Mouse (Mus musculus) neural tube, embryonic 15.5 days (tissue): Measurements from ENCODE around the gene Necab3. TPM values are rescaled to one million over a fixed set of nuclear protein-coding genes. Genes with fewer than 3 reads are reported as not detected.

Experiments
- ATAC-seq: fragments of 200-750 bp; cut with Nextera tagmentation; 2 replicates; pipeline ENCODE4 v1.8.0; 2017; ENCODE audit warnings: mild to moderate bottlenecking, moderate TSS enrichment, moderate library complexity; ENCODE audit not compliant: low FRiP score
- H3K27ac ChIP-seq: fragments of 300-500 bp; sonication (generic); replicated peaks from 2 replicates; pipeline ENCODE4 v1.5.1; 2015; ENCODE audit warnings: mild to moderate bottlenecking, inconsistent platforms
- H3K27me3 ChIP-seq: fragments of 300-500 bp; sonication (generic); replicated peaks from 2 replicates; pipeline ENCODE4 v1.6.1; 2015; ENCODE audit warnings: inconsistent platforms
- H3K36me3 ChIP-seq: fragments of 300-500 bp; sonication (generic); 2 replicates; pipeline ENCODE4 v1.6.1; 2015; ENCODE audit warnings: inconsistent platforms
- H3K4me1 ChIP-seq: fragments of 300-500 bp; sonication (generic); 2 replicates; pipeline ENCODE4 v1.6.1; 2015; ENCODE audit warnings: inconsistent platforms
- H3K4me2 ChIP-seq: fragments of 300-500 bp; sonication (generic); 2 replicates; pipeline ENCODE4 v1.6.1; 2015; ENCODE audit warnings: inconsistent platforms, mild to moderate bottlenecking, moderate library complexity
- H3K4me3 ChIP-seq: fragments of 300-500 bp; sonication (generic); replicated peaks from 2 replicates; pipeline ENCODE4 v1.5.1; 2015; ENCODE audit warnings: mild to moderate bottlenecking, inconsistent platforms
- H3K9ac ChIP-seq: fragments of 300-500 bp; sonication (generic); replicated peaks from 2 replicates; pipeline ENCODE4 v1.6.1; 2015; ENCODE audit warnings: mild to moderate bottlenecking, inconsistent platforms
- H3K9me3 ChIP-seq: fragments of 300-500 bp; sonication (generic); replicated peaks from 2 replicates; pipeline ENCODE4 v1.6.1; 2016; ENCODE audit warnings: inconsistent platforms
- WGBS: fragments of 180-500 bp; shearing (Covaris S2); methylation state at CpG from one replicate; pipeline ENCODE4 v1.1.7; 2015; ENCODE audit warnings: mixed read lengths; 5-methylcytosine and 5-hydroxymethylcytosine counted together
- polyA plus RNA-seq: library from polyadenylated mRNA; unstranded; fragments of >200 nt; fragmentation: Nextera tagmentation; extraction: Ambion mirVana; gene quantifications from 2 replicates; pipeline ENCODE4 v1.2.1, GENCODE M21; 2015

Necab3 gene
- polyA plus RNA-seq, 1 experiment from 2014 or later = 19.6 TPM

DNA sequence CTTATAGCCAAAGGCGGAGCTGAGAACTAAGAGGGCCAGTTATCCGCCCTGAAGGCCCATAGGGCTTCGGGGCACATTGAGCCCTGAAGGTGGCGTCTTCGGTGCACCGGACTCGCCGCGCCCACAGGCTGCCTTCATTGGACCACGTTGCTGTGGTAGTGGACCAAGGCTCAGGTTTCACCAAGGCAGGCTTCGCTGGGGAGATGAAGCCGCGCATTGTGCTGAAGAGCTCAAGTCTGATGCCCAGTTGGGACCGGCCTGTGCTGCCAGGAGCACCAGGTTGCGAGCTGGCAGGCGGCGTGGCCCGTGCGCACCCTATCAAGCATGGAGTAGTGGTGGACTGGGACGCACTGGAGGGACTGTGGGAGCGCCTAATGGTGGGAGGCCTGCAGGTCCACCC lies 6.8 kb downstream of the Necab3 start:
- peaks cover 30% of the 10 kb centered on the region for H3K4me1 ChIP-seq
- no peak overlapping the region; the same call in 1 of the 2 replicates for H3K27ac ChIP-seq
- 43% methylated on average over 21 of the region's 21 CpGs for WGBS
- H3K4me2 ChIP-seq = peak overlapping the region; percentile 47
- peaks cover 13% of the 10 kb centered on the region for H3K27me3 ChIP-seq
- no peaks in the 10 kb centered on the region for H3K9me3 ChIP-seq
- H3K36me3 ChIP-seq = no peaks in the 10 kb centered on the region
- 0 out of 2 replicates have a peak overlapping the region, but pooled peaks have one; percentile 2 for H3K4me3 ChIP-seq
- ATAC-seq = peak; percentile 4; the same call in 1 of the 2 replicates
- H3K9ac ChIP-seq = 0 out of 2 replicates have a peak overlapping the region, but pooled peaks have one; percentile 18

DNA sequence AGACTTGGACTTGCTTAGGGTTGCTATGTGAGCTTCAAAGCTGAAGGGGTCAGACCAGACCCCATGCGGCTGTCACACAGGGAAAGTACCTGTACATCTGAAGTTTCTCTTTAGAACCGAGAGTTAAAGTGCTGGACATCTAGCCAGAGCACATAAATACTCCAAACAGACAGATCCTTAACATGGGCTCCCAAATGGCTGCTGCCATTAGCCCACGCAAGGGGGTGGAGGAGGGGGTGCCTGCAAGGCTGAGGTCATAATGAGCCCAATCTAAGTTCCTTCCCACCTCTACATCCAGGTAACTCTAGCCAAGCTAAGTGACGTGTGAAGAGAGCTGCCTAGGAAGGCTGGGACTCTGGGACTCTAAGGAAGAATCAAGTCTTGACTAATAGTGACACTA lies 7.2 kb downstream of the Necab3 start, which contains the start of gene Actl10:
Gene Actl10, plus strand, starts transcription at position 301 of the 400 bp plus-strand sequence.
- H3K36me3 ChIP-seq = no peaks in the 10 kb centered on the region
- 86% methylated on average over 4 of the region's 4 CpGs for WGBS
- peaks cover 29% of the 10 kb centered on the region for H3K4me1 ChIP-seq
- no peak for ATAC-seq
- 0 out of 2 replicates have a peak within 1 kb of the TSS, but pooled peaks have one; percentile 18 for H3K9ac ChIP-seq
- H3K4me3 ChIP-seq = 0 out of 2 replicates have a peak within 1 kb of the TSS, but pooled peaks have one; percentile 2
- peak within 1 kb of the TSS; percentile 47 for H3K4me2 ChIP-seq
- H3K9me3 ChIP-seq = no peaks in the 10 kb centered on the region
- H3K27ac ChIP-seq = no peak within 1 kb of the TSS; the same call in 1 of the 2 replicates
- peaks cover 13% of the 10 kb centered on the region for H3K27me3 ChIP-seq

DNA sequence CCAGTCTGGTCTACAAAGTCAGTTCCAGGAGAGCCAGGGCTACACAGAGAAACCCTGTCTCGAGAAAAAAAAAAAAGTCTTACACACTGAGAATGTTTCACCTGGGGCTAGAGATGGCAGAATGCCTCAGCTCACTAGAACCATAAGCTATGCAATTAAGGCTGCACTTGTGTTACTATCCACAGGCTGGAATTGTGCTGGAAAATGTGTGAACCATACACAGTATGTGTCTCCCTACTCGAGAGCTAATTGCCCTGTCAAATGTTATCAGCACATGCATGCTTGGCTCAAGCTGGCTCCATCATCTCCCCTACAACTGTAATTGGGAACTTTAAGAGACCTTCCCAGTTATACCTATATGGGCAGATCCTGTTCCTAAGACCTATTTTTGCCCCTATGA lies 7.8 kb downstream of the Necab3 start:
- no peak overlapping the region for H3K4me3 ChIP-seq
- H3K4me2 ChIP-seq = no peak overlapping the region
- H3K4me1 ChIP-seq = peaks cover 29% of the 10 kb centered on the region
- H3K9me3 ChIP-seq = no peaks in the 10 kb centered on the region
- WGBS = 66% methylated on average over 2 of the region's 2 CpGs
- no peak overlapping the region for H3K9ac ChIP-seq
- no peaks in the 10 kb centered on the region for H3K36me3 ChIP-seq
- H3K27ac ChIP-seq = no peak overlapping the region
- H3K27me3 ChIP-seq = peaks cover 13% of the 10 kb centered on the region
- no peak for ATAC-seq

DNA sequence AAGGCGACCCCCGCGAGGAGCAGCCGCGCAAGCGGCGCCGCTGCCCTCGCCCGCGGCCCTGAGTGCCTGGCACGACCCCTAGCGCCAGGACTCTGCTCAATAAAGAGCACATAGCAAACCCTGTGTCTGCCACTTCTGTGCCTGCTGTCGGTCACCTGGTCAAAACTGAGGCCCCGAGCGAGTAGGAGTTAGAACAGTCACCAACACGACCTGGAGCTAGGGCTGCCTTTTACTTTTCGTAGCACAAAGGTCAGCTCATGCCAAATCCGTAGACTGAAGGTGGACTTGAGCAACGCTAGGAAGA lies 8.9 kb downstream of the Necab3 start:
- Histone ChIP-seq H3K36me3 (no peaks in the 10 kb centered on the region), H3K9ac (peak overlapping the region; percentile 63), H3K4me2 (peak overlapping the region; percentile 96), H3K27me3 (peaks cover 13% of the 10 kb centered on the region), H3K27ac (no peak overlapping the region), H3K4me3 (peak overlapping the region; percentile 50), H3K4me1 (peaks cover 29% of the 10 kb centered on the region), H3K9me3 (no peaks in the 10 kb centered on the region)
- WGBS = 18% methylated on average over 20 of the region's 20 CpGs
- peak; percentile 21 for ATAC-seq

DNA sequence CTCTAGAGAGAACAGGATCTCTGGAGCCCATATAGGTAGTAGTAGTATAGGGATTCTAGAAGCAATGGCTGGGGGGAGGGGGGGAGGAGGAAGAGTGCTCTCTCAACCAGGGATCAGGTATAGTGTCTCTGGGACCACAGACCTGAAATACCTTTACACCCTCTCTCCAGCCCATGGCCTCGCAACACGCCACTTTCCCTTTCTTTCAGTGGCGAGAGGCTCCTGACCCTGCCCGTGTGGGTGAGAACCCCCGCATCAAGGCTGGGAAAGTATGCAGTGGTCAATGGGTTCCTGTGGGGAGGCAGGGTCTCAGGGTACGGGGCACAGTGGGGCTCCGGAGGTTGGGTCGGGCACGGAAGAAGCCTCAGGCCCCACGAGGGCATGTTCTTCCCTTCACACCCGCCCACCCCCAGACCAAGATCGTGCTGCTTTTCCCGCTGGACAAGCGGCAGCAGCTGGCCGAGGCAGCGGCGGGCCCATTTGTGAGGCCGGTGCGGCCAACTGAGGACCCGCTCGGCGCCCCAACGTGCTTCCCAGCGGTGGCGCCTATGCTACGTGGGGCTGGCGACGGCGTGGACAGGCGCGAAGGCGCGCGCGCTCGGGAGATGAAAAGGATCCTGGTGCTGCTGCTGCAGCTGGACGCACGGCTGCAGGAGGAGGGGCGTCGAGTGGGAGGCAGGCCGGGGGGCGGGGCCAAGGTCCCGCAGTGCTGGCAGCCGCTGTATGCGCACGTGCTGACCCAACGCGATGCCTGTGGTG lies 9.4 kb downstream of the Necab3 start:
- Histone ChIP-seq H3K4me1 (peaks cover 29% of the 10 kb centered on the region), H3K9me3 (no peaks in the 10 kb centered on the region), H3K27me3 (peaks cover 13% of the 10 kb centered on the region), H3K9ac (peak overlapping the region; percentile 63), H3K4me2 (peak overlapping the region; percentile 96), H3K27ac (no peak overlapping the region), H3K36me3 (no peaks in the 10 kb centered on the region), H3K4me3 (peak overlapping the region; percentile 50)
- ATAC-seq = peak; percentile 87
- WGBS = 4% methylated on average over 38 of the region's 48 CpGs

DNA sequence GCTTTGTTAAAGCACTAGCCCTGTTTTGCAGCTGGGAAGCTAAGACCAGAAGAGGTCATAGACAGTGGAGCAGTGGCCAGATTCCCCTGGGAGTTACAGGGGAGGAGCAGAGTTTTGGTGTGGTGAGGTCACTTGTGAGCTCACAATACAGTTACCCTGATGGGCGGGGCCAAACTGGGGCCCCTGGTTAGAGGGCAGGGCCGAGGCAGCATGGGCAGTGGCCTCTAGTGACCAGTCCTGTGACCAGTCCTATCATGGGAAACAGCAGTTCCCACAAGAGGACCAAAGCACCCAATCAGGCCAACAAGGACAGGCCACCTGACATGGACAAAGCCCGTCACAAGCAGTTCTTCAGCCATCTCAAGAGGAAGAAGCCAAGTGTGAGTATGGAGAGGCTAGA lies 10.0 kb downstream of the Necab3 start:
- H3K4me2 ChIP-seq = peak overlapping the region; percentile 96

DNA sequence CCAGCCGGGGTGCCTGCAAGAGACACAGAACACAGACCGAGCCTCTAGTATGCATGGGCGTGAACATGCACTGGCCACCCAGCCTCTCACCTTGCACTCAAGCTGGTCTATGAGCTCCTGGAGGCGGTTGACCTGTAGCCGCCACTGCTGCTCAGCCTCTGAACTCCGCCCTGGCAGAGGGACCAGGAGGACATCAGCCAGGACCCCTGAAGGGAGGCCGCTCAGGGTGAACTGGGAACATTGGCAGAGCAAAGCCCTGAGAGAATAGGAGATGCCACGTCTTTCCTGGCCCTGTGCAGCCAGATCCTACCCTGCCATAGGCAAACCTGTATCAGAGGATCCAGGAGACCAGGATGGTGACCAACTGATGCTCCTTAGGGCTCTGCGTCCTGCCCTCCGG lies 12.0 kb downstream of the Necab3 start, which contains the start of gene 1700003F12Rik:
Gene 1700003F12Rik, plus strand, starts transcription at position 375 of the 400 bp plus-strand sequence.
- Histone ChIP-seq H3K9ac (no peak within 1 kb of the TSS), H3K4me3 (no peak within 1 kb of the TSS), H3K4me2 (no peak within 1 kb of the TSS), H3K36me3 (no peaks in the 10 kb centered on the region), H3K27ac (no peak within 1 kb of the TSS), H3K9me3 (no peaks in the 10 kb centered on the region), H3K27me3 (peaks cover 13% of the 10 kb centered on the region), H3K4me1 (peaks cover 17% of the 10 kb centered on the region)
- no peak for ATAC-seq
- 91% methylated on average over 10 of the region's 10 CpGs for WGBS

More for the DNA sequence above, 10.0 kb downstream of the Necab3 start:
- no peak for ATAC-seq
- Histone ChIP-seq H3K36me3 (no peaks in the 10 kb centered on the region), H3K27me3 (peaks cover 13% of the 10 kb centered on the region), H3K9me3 (no peaks in the 10 kb centered on the region), H3K4me3 (no peak overlapping the region), H3K27ac (no peak overlapping the region), H3K9ac (no peak overlapping the region), H3K4me1 (peaks cover 29% of the 10 kb centered on the region)
- 48% methylated on average over 3 of the region's 3 CpGs for WGBS

DNA sequence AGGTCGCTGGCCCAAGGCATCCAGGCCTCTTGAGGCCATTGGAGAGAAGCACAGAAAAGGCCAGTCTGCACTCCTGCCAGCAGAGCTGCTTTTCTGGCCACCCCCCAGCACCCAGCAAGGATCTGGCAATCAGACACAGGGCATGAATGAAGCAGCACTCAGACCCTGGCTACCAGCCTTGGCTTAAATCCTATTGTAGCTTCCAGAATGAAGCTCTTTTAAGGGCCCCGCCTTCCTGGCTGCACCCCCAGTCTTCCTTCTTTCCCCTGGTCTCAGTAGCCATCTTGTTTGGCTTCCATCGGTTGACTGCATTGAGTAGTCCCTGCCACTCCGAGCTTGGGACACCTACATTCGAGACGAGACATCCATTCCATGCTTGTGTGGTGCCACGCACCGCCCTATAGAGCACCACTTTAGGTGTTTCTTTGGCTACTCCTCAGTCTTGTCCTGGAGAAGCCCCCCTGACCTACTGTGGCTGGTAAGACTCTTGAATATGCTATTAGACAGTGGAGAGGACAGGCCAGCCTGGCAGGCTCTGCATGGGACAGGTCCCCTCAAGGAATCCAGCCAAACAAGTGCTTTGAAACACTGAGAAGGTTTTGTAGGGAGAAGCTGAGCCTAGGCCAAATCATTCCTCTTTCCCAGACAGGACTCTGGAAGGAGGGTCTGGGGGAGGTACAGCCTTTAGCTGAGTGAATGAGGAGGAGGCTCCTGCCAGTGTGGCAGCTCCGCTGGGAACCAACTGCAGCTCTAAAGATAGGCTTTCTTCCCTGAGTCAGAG lies 14.9 kb downstream of the Necab3 start:
- peak overlapping the region; percentile 80 for H3K27ac ChIP-seq
- 81% methylated on average over 9 of the region's 9 CpGs for WGBS
- no peak overlapping the region for H3K9ac ChIP-seq
- peak; percentile 75 for ATAC-seq
- H3K4me3 ChIP-seq = no peak overlapping the region
- no peaks in the 10 kb centered on the region for H3K36me3 ChIP-seq
- no peaks in the 10 kb centered on the region for H3K27me3 ChIP-seq
- H3K4me1 ChIP-seq = peaks cover 9% of the 10 kb centered on the region
- no peaks in the 10 kb centered on the region for H3K9me3 ChIP-seq
- no peak overlapping the region for H3K4me2 ChIP-seq

DNA sequence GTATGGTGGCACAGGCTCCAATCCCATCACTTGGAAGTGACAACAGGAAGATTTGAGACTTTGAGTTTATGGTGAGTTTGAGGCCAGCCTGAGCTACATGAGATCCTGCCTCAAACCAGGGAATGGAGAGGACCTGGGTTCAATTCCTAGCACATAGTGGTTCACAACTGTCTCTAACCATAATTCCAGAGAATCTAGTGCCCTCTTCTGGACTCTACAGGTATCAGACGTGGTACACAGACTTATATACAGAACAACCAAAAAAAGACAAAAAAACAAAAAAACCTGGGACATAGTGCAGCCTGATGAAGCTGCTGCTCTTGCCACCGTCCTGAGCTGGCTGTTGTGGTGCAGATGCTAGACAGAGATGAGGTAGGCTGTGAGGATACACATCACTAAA lies 17.1 kb downstream of the Necab3 start:
- H3K9me3 ChIP-seq = no peaks in the 10 kb centered on the region
- no peak for ATAC-seq
- H3K27me3 ChIP-seq = no peaks in the 10 kb centered on the region
- H3K9ac ChIP-seq = no peak overlapping the region
- no peak overlapping the region for H3K4me2 ChIP-seq
- peaks cover 21% of the 10 kb centered on the region for H3K4me1 ChIP-seq
- H3K27ac ChIP-seq = no peak overlapping the region
- 84% methylated on average over 2 of the region's 2 CpGs for WGBS
- no peak overlapping the region for H3K4me3 ChIP-seq
- peaks cover 4% of the 10 kb centered on the region; the same call in 1 of the 2 replicates for H3K36me3 ChIP-seq

DNA sequence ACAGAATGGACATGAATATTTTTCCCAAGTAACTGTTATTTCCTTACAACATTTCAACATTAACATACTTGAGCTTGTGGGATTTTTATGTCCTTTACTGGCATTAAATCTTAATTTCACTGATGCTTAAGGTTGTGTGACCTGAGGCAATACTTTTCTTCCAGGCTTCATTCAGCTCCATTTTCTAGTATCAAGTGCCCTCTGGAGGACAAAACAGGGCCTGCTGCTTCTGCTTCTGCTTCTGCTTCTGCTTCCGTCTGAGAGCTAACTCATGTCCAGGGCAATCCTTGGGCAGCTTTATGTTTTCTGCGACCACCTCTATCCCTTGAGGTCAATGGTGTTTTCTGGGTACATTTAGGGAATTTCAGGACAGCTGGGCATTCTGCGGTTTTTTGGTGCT lies 19.0 kb downstream of the Necab3 start:
- H3K9ac ChIP-seq = no peak overlapping the region
- WGBS = 61% methylated on average over 3 of the region's 3 CpGs
- H3K27me3 ChIP-seq = no peaks in the 10 kb centered on the region
- no peak for ATAC-seq
- no peak overlapping the region for H3K4me3 ChIP-seq
- peaks cover 21% of the 10 kb centered on the region for H3K4me1 ChIP-seq
- H3K27ac ChIP-seq = no peak overlapping the region
- peaks cover 21% of the 10 kb centered on the region for H3K36me3 ChIP-seq
- no peaks in the 10 kb centered on the region for H3K9me3 ChIP-seq
- H3K4me2 ChIP-seq = no peak overlapping the region

DNA sequence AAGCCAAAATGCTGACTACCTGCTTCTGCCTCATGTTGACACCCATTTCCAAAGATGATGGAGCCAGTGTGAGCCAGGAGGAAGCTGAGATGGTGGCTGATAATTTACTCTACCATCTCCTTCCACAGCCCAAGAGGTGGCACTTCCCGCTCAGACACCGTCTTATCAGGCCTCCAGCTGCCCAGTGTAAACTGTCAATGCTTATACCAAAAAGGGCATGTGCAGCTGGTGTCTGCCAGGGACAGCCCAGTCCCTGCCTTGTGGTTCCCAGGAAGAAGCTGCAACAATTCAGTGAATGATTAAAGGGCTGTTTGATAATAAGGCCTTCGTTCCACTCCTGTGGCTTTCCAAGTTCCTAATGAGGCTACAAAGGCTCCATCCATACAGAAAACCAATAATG lies 20.0 kb downstream of the Necab3 start:
- H3K9me3 ChIP-seq = no peaks in the 10 kb centered on the region
- WGBS = 31% methylated on average over 3 of the region's 3 CpGs
- H3K36me3 ChIP-seq = peaks cover 30% of the 10 kb centered on the region
- H3K27ac ChIP-seq = peak overlapping the region; percentile 28
- H3K9ac ChIP-seq = no peak overlapping the region
- no peak for ATAC-seq
- peaks cover 21% of the 10 kb centered on the region for H3K4me1 ChIP-seq
- H3K4me2 ChIP-seq = no peak overlapping the region
- no peak overlapping the region for H3K4me3 ChIP-seq
- H3K27me3 ChIP-seq = no peaks in the 10 kb centered on the region
